Mouse (Mus musculus): Measurements from ENCODE around the gene Rab24.

Gene Rab24

DNA sequence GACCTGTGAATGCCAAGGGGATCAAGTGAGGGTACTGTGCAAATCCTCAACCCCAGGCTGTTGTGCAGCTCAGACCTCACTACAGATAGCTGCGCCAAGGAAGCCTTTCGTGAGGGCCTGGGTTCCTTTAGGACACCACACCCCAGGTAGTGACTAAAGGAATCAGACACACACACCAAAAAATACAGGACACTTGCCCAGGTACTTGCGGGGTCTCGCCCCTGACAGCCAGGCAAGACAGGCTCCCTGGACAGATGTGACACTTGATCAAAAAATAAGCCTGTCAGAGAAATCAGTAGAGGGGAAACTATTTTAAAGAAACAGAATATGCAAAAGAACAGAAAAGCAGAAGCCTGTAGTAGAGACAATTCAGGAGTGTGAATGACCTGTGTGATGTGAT is 6.9 kb upstream of the Rab24 start:
- no peak for DNase-seq

- no peak for DNase-seq
Observed at GRCm38 (mm10) chr13:55328171-55328570, 6.4 kb upstream of the Rab24 start.

DNA sequence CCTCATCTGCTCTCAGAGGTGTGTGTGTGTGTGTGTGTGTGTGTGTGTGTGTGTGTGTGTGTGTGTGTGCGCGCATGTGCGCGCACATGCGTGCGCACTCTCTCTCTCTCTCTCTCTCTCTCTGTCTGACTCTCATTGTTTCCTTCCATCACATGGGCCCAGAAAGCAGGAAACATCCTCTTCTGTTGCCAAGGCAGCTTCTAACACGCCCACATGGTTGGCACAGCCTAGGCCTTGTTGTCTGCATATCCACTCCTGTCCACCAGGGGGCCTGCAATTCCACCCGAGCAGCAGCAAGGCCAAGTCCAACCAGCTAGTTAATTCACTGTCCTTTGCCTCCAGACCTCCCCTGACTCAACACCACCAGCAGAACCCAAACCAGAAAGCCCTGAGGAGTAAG is 5.9 kb upstream of the Rab24 start:
- DNase-seq, result peak; percentile 90 to 92

DNA sequence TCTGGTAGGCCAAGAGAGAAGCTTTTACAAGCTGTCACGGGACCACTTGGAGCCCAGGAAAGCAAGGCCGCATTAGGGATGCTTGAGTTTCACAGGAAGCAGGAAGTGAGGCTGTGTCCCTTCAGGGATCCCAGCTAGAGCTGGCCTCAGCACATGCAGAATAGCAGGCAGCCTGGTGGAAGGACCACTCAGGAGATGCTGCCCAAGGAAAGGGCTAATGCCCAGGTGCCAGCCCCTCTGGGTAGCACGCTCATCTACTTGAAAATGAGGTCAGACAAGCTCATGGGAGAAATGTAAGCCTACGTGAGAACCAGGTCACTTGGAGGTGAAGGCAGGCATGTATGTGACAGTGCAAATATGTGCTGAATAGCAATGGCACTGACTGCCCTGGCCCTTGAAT is 5.4 kb upstream of the Rab24 start:
- DNase-seq, result no peak

- DNase-seq, result peak in 1 of 2 experiments; percentile 38
Observed at GRCm38 (mm10) chr13:55325596-55325995, 3.9 kb upstream of the Rab24 start.

- DNase-seq, result peak; percentile 76 to 90
Observed at GRCm38 (mm10) chr13:55322130-55322825, 532 bp upstream of the Rab24 start.

DNA sequence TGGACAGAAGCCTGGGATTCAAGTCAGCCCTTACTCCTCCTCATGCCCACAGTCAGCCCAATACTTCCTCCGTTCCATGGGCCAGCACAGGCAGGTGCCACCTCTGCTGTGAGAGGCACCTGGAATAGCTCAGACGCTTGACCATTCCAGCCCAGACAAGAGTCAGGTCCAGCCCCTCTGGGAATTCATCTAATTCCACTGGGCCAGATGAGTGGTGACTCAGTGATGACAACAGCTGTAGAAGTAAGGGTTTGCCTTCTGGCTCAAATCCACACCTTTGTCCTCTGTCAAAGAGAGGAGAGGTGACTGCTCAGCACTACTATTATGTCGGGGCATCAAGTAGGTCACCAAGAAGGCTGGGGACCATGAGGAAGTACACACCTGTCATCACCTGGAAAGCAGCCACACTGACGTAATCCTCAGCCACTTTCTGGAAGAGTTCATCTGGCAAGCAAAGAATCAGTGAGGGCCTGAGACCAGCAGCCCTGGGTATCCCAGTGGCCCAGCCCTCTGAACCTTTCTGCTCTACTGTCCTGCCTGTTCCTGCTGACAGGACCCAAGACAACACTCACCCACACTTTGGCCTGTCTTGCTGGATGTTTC is 1.7 kb downstream of the Rab24 start, which contains the start of gene Prelid1:
Prelid1 (plus strand) TSS at position 570 of the 603 bp plus-strand sequence.
- peak in 1 of 2 experiments; percentile 46 for DNase-seq

DNA sequence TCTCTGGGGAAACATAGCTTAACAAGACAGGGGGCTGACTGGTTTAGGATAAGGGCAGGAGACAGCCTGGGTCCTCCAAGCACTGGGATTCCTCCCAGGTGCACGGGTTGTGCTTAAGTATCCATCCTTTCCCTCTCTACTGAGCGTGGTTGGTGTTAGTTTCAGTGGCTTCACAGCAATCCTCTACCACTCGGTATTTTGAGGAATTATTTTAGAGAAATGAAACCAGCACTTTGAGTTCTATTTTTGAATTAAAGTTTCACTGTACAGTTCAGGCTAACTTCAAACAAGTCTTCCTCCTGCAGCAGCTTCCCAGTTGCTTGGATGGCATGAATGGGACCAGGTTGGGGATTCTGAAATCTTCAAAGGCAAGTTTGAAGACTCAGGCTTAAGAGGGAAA is 3.4 kb downstream of the Rab24 start:
- no peak for DNase-seq

GRCm38 (mm10) chr13:55314891-55315412 is 6.8 kb downstream of the Rab24 start:
- peak in 1 of 2 experiments; percentile 31 for DNase-seq

DNA sequence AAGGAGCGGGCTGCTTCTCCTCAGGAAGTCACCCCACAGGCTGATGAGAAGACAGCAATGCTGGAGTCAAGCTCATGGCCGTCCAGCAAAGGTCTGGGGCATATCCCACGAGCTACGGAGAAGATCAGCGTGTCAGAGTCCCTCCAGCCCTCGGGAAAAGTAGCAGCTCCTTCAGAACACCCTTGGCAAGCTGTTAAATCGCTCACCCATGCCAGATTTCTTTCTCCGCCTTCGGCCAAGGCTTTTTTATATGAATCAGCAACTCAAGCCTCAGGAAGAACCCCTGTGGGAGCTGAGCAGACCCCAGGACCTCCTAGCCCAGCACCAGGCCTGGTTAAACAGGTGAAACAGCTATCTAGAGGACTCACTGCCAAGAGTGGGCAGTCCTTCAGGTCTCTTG is 8.7 kb downstream of the Rab24 start:
- no peak for DNase-seq

DNA sequence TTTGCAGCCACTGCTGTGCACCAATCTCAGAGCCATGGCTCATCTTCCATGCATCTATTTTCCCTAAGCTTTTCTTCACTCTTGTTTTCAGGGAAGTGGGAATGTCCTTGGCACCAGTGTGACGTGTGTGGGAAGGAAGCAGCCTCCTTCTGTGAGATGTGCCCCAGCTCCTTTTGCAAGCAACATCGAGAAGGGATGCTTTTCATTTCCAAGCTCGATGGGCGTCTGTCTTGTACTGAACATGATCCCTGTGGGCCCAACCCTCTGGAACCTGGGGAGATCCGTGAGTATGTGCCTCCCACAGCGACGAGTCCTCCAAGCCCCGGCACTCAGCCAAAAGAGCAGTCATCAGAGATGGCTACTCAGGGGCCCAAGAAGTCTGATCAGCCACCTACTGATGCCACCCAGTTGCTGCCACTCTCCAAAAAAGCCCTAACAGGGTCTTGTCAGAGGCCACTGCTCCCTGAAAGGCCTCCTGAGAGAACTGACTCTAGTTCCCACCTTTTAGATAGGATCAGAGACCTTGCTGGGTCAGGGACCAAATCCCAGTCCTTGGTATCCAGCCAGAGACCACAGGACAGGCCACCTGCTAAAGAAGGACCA is 9.6 kb downstream of the Rab24 start:
- no peak for DNase-seq

- peak in 1 of 2 experiments; percentile 33 for DNase-seq
Observed at GRCm38 (mm10) chr13:55300913-55301312, 20.8 kb downstream of the Rab24 start.

GRCm38 (mm10) chr13:55296760-55297159 is 25.0 kb downstream of the Rab24 start:
- no peak for DNase-seq

DNA sequence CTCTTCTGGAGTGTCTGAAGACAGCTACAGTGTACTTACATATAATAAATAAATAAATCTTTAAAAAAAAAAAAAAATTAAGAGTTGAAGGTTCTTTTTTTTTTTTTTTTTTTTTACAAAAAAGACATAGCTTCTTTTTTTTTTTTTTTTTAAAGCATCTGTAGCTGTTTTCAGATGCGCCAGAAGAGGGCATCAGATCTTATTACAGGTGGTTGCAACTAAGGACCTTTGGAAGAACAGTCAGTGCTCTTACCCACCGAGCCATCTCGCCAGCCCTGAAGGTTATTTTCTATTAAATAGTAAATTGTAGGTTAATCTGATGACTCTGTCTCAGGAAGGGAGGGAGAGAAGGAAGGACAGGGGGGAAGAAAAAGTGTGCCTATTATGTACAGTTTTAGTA is 32.9 kb downstream of the Rab24 start:
- DNase-seq, result peak in 1 of 2 experiments; percentile 39

GRCm38 (mm10) chr13:55277646-55278045 is 44.1 kb downstream of the Rab24 start:
- no peak for DNase-seq

GRCm38 (mm10) chr13:55277203-55277602 is 44.5 kb downstream of the Rab24 start:
- DNase-seq, result no peak
